Mouse (Mus musculus) retina, embryonic 14.5 days (tissue): ENCODE results near the gene Zdhhc18.
"Not testable (repeated sequence)": the region's sequence is repeated elsewhere in the genome, so short reads cannot be mapped to it uniquely, and the experiment has no call there.

Experiments used
- DNase-seq: peaks from one replicate; pipeline ENCODE4 v3.0.0-alpha.2; 2015; ENCODE audit warnings: low spot score

Gene Zdhhc18

DNA sequence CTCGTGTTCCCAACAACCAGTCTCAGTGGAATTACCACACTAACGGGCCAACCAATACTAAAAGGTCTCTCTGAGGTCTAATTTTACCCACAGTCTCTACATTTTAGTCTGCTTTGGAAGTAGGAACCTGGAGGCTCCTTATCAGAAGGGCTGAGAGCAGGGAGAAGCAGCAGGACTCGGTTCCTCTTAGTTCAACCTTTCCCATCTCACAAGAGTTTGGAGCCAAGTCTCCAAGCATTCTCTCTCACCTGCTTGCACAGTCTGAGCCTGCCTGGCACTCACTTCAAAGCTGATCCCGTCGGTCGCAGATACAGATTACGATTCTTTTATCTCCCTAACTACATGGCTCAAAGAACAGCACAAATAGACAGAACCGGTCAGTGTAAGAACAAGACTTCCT lies 13.0 kb upstream of the Zdhhc18 start:
- no peak for DNase-seq

DNA sequence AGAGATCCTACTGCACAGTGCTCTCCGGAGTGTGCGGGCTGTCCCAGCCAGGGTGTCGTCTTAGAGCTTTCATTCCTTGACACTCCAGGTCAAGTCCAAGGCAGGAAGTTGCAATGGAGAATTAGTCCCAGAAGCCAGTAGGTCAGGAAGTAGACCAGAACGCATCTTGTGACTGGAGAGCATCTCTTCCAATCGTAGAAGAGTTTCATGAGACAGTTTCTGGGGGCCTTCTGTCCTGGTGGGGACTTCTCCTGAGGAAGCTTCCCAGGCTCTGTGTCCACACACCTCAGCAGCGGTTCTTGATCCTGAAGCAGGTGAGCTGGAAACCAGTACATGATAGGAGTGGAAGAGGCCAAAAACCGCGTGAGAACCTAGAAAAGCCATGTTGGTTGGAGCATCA lies 12.5 kb upstream of the Zdhhc18 start:
- DNase-seq = no peak

DNA sequence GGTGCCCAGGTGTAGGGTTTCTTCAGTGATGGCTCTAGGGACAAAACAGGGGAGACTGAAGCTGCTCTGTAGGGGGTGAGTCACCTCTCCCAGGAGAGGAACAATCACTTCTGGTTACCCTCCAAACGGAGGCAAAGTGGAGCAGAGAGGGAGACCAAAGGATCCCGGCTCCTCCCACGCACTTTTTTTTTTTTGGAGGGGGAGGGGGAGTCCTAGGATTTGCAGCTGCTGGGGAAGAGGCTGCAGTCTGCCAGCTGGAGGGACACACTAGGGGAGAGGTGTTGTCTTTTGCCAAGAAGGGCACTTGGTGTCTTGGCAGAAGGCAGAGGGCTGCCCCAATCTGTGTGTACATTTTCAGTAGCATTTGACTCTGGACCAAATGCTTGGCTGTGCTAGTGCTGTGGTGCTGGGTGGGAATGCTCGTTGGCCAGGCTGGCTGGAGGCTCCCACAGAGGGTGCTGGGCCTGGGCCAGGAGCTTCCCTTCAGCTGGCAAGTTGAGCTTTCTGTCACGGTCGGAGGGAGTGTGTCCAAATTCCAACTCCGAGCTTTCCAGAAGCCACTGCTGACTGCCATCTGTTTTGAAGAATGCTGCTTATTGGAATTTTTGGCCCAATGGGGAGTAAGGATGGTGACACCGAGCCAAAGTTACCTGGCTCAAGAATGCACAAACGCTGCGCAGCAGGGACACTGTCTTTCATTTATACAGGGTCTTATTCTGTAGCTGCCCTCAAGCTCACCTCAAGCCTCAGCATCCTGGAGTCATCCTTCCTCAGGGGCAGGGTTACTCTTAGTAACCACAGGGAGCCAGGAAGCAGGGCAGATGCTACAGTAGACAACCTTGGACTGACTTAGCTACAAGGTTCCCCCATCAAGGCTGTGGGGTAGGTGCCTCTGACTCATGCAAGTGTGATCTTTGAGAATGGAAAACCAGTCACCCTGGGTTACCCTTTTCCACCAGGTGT lies 10.5 kb upstream of the Zdhhc18 start:
- DNase-seq = no peak

DNA sequence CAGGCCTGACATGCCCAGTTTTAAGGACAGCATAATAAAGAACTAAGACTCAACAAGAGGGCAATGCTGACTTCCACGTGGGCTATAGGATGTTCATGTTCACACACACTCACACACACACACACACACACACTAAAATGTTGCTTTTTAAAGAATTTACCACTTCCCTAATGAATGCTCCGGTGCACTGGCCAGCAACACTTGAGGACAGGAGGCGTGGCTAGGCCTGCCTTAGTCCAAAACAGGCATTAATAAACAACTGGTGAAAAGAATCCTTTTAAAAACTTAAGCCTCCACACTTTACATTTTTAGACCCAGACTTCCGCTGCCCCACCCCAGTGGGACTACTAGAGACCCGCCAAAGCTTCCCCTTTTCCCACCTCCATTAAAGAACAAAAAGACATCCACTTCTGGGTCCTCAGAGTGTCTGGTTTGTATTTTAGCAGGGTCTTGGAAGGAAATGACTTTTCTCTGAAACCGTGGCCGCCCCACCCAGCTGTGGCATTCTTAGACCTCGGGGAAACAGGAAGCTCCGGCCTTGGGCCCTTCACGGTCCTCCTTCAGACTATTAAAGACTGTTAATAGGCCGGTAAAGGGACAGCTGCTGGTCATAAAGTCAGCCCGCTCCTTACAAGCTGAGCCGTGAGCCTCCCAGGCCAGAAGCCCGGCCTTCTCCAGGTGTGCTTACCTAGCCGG lies 9.7 kb upstream of the Zdhhc18 start:
- no peak for DNase-seq

DNA sequence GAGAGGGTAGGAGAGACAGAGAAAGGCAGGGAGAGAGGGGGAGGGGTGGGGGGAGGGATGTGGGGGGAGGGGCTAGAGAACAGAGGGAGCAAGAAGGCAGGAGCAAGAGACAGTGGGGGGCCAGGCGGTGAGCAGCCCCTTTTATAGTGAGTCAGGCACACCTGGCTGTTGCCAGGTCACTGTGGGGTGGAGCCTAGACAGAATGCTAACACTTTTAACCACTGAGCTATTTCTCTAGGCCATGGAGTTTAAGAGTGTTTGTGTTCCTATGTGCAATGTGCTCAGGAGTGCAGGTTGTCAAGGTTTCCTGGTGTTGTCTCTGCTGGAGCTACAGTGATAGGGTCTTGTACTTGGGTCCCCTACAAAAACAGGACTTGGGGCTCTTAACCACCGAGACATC lies 8.8 kb upstream of the Zdhhc18 start:
- DNase-seq = no peak

DNA sequence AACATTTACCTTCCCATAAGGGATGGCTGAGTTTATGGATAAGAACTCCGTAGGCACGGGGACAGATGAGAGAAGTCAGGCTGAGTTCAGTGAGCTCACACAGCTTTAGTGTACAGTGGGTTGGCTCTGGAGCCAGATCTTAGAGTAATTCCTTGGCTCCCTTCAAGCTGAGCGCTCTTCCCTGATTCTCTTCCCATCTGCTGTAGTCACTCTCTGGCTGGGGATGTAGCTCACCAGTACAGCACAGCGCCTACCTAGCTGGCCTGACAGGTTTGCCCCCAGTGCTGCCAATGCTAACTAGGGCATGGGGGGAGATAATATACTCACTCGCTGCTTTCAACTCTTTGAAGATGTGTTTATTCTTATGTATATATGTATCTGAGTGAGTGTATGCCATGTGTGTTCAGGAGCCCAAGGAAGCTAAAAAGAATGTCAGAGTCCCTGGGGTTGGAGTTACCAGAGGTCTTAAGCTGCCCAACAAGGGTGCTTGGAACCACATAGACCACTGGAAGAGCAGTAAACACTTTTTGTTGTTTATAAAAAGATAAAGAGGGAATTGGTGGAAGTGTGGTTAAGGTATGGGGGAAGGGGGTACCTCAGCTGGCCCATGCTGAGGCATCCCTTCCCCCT lies 8.0 kb upstream of the Zdhhc18 start:
- DNase-seq = no peak

DNA sequence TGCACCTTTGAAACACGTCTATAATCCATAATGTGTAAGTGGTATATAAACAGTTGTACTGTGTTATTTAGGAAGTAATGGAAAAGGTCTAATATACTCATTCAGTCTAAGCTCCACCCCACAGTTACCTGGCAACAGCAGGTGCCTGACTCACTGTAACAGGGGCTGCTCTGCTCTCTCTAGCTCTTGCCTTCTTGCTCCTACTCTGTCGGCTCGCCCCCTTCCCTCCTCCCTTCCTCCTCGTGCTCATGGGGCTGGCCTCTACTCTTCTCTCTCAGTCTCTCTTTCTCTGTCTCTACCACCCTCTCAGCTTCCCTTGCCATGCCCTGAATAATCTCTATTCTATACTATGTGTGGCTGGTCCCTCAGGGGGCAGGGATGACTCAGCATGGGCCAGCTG lies 7.0 kb upstream of the Zdhhc18 start:
- no peak for DNase-seq

DNA sequence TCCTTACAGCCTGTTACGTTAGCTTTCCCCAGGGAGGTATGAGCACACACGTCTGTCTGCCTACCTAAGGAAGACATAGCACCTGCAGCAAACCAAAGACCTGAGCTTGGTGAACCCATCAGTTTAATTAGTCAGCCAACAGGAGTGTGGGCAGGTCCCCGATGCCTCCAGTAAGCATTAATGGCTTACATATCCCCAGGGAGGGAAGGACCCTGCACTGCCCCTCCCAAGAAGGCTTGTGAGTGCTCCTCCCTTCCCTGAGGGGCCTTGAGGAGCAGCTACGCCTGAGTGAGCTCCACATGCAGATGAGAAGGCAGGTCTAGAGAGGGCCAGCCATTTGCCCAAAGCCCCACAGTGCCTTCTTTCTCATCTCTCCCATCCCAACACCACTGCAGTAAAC lies 6.3 kb upstream of the Zdhhc18 start:
- DNase-seq = no peak

DNA sequence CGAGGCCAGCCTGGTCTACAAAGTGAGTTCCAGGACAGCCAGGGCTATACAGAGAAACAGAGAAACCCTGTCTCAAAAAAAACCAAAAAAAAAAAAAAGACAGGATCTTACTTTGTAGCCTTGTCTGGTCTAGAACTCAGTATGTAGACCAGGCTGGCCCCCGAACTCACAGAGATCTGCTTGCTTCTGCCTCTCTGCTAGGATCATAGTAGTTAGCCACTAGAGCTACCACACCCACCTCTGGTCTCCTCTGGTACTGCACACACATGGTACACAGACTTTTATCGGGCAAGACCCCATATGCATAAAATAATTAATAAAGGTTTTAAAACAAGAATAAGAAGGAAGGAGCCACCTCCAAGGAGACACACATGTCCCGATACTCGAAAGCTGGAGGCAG lies 4.1 kb upstream of the Zdhhc18 start:
- DNase-seq = not testable (repeated sequence)

DNA sequence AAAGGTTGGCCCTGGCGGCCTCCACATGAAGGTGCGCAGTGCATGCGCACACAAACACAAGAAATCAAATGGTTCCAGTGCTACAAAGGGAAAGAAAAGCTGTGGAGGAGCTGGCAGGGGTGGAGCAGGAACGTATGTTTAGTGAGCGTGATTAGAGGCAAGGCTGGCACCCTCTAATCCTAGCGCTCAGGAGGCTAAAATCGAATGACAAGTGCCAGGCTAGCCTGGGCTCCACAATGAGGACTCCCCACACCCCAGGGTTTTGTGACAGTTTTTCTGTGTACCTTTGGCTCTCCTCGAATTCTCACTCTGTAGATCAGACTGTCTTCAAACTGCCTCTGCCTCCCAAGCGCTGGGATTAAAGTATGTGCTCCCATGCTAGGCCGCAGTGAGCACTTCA lies 2.8 kb upstream of the Zdhhc18 start:
- no peak for DNase-seq

DNA sequence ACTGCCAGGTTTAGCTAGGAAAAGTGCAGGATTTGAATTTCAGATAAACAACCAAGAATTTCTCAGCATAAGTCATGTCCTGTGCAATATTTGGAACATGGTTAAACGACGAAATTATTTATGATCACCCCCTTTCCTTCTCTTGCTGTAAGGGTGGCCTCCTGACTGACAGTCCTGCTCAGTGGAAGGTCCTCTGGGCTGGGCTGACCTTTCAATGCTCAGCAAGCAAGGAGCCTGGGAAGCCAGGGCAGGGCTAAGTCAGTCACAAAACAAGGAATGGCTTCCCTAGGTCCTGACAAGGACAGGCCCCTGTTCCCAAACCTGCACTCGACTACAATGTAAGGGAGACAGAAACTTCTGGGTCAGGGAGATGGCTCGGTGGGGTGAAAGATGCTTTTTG lies 2.0 kb upstream of the Zdhhc18 start:
- DNase-seq = no peak

DNA sequence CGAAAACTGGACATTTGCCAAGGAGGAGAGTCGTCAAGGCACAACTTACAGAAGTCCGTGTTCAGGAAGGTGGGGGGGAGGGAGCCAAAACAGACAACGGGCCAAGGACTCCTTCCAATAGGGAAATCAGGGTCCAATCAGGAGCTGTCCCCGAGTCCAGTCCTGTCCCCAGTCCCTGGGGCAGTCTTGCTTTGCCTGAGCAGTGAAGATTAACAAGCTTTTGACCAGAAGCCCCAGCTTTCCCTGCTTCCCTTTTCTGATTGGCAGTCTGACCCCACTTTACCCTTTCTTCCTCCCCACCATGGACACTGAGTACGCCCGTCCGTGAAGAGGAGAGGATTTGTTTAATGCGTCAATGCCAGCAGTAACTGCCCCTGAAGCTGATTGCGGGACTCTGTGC lies 1.5 kb upstream of the Zdhhc18 start:
- no peak for DNase-seq

DNA sequence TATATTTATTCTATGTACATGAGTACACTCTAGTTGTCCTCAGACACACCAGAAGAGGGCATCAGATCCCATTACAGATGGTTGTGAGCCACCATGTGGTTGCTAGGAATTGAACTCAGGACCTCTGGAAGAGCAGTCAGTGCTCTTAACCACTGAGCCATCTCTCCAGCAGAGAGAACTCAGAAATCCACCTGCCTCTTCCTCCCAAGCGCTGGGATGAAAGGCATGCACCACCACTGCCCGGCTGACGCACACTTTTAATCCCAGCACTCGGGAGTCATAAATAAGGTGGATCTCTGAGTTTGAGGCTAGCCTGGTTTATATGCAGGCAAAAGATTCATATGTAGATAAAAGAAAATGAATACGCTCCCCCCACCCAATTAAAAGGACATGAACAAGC lies 490 bp downstream of the Zdhhc18 start:
- DNase-seq = not testable (repeated sequence)

DNA sequence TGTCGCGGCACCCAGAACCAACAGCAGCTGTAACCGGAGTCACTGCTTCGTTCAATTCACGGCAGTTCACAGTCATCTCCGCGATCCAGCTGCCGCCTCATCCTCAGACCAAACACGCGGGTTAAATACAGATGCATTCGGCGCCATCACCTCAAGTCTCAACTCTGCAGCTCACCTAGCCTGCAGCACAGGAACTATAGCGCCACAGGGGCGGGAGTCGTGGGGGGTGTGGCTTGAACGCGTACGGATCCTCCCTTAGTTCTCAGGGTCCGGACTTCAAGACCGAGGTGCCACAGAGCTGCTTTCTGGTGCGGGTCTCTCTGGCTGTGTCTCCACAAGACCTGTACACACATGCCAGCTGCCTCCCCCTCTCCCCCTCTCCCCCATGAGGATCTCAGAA lies 4.3 kb downstream of the Zdhhc18 start:
- DNase-seq = no peak

DNA sequence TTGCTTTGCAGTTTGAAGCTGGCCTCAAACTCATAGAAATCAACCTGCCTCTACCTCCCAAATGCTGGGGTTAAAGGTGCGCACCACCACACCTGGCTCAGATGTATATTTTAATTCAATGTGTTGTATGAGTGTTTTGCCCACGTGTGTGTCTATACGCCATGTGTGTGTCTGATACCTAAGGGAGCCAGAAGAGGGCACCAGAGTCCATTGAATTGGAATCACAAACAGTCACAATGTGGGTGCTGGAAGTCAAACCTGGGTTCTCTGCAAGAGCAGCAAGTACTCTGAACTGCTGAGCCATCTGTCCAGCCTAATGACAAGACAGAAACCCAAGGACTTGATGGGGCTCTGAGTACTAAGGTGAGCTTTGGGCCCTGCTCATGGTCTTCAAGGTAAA lies 4.8 kb downstream of the Zdhhc18 start:
- DNase-seq = no peak

DNA sequence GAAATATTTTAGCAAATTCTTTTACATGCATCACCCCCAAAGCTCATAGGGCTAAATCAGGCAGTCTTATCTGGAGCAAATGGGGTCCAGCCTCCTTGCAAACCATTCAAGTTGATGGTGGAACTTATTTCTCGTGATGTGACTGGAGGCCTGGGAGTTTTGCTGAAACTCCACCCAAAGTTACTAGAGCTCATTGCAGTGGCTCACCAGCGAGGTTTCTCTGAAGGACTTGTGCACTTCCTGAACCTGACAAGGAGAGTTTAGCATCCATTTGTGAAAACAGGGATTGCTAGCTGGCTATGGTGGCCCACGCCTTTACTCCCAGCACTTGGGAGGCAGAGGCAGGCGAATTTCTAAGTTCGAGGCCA lies 15.9 kb downstream of the Zdhhc18 start:
- DNase-seq = no peak

DNA sequence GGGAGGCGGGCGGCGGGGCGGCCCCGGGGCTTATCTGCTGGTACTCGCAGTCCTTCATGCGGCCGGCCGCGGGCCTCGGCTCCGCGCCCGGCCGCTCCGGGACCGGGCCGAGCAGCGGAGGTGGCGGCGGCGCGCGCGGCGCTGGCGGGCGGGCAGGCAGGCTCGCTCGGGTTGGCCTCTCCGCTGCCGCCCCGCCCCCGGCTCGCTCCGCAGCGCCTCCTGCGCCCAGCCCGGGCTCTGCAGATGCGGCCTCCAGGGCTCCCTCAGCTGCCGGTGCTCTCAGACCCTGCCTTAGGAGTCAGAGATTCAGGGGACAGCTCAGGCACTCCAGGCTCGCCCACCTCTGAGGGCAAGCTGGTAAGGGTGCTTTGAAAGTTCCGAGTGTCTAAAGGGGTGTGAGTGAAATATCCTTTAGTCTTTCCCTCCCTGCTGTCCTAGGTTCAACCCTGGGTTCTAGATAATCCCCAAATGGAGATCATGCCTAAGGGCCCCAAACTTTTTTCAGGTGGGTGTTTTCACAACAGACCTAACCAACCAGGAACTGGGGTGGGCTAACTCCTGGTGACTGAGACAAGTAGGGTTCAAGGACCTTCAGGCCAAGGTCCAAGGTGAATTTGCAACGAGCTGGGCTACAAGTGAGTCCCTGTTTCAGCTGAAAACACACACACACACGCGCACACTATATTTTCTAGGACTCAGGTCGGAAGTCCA lies 16.5 kb downstream of the Zdhhc18 start:
- DNase-seq = peak; percentile 90

DNA sequence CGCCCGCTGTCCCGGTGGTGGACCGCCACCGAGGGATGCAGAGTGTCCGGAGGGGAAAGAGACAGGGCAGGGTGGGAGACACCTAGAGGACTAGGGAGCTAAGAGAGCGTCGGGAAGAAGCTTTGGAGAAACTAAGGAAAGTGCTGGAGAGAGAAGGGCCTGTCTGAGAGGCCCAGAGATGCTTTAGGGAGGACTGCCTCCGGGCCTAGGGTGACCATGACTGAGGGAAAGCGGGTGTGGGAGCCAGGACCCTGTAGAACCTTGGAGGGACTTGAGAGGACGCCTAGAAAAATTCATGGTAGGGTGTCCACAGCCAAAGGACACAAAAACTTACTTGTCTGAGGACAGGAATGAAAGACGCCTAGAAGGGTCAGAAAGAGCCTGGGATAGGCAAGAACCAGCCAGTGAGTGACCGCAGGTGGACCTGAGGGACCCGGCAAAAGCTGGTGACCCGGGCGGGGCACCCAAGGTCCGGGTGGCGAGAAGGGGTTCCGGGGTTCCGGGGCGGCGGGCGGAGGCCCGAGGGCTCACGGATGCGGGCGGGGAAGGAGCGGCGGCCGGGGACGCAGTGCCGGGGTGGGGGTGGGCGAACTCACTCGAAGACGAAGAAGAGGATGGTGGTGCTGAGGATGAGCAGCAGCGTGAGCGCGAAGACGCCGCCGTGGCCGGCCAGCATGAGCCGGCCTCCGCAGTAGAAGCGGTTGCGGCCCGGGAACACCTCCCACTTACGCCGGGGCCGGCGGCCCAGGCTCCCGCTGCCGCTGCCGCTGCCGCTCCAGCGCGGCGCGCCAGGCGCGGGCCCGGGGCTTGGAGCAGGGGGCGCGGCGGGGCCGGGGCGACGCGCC lies 17.2 kb downstream of the Zdhhc18 start:
- DNase-seq = peak; percentile 59

DNA sequence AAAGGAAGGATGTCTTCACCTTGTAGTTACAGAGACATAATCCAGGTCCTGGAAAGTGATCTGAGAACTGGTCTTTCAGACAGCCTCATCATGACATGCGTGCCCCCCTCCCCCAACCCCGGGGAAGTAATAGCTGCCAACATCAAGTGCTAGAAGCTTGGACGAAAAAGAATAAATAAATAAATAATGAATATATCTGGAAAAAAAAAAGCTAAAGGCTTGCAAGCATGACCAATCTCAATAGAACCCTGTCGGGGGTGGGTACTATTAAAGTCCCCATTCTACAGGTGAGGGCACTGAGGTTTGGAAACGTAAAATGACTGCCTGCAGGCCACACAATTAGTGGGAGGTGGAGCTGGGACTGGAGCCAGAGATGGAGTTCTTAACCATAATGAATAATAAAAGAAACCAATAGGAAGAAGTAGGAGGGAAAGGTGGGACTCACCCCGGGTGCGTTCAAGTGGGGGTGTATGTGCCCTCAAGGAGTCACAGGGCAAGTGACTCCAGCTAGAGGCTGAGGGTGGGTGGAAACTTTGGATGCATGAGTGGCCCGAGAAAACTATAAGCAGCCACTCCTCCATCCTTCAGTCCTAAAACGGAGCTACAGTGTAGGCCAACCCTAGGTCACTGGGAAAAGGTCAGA lies 18.1 kb downstream of the Zdhhc18 start:
- DNase-seq = no peak

DNA sequence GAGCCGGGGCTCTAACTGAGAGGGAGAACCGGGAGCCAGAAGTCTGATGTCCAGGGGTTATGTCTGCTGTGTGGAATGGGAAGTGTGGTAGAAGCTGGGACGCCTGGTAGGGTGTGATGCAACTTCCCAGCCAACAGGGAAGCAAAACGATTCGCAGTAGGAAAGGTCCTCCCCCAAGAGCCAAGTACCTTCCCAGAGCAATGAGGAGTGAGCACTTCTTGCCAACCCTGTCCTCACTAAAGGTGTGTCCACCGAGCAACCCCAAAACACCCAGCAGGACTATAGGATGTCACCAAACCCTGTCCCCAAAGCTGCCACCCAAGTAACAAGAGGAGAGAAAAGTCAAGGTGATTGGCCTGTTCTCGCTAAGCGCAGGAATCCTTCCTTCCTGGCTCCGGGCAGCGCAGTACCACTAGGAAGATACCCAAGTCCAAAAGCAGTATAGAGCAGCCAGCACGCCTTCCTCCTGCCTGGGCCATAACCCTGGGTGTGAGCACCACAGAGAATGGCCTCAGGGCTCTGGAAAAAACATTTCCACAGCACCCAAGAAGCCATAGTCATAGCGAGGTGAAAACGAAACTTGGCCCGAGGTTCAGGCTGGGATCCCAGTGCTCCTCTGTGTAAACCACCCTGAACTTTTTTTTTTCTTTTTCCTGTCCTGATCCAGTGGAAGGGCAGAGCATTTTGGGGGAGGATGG lies 18.7 kb downstream of the Zdhhc18 start:
- no peak for DNase-seq
